Mouse (Mus musculus): ENCODE measurements around the gene Zfp451.

GRCm38 (mm10) chr1:33754965-33755735 lies 59.2 kb downstream of the Zfp451 start:
- TF ChIP-seq CTCF (IDR thresholded peaks at IDR 0.05 in 2 of 3, conservative IDR thresholded peaks at IDR 0.05 in 1 of 3; ENCODE audit: control insufficient read depth in 1 of 3, insufficient read depth in 1 of 3, low read depth in 2 of 3, low read length in 3 of 3, poor library complexity in 1 of 3, severe bottlenecking in 1 of 3) = no peak
- no peak for TF ChIP-seq POLR2A (IDR thresholded peaks at IDR 0.05; ENCODE audit: control insufficient read depth in 1 of 2, insufficient read depth in 1 of 2, low read depth in 1 of 2, low read length in 2 of 2, poor library complexity in 1 of 2)
- no peak for TF ChIP-seq RAD21 (IDR thresholded peaks at IDR 0.05; ENCODE audit: low read depth, low read length)
